Mouse (Mus musculus) forebrain, embryonic 12.5 days (tissue): ENCODE data around the gene Ncapd3. TPM values are rescaled to one million over a fixed set of nuclear protein-coding genes. Genes with fewer than 3 reads are reported as not detected.

Experiments
- ATAC-seq: fragments of 200-750 bp; cut with Nextera tagmentation; 2 replicates; pipeline ENCODE4 v1.8.0; 2017; ENCODE audit warnings: moderate TSS enrichment; ENCODE audit not compliant: low FRiP score
- H3K27ac ChIP-seq: fragments of 300-500 bp; sonication (generic); 2 replicates; pipeline ENCODE4 v1.5.1; 2016; ENCODE audit warnings: mild to moderate bottlenecking
- H3K27me3 ChIP-seq: fragments of 300-500 bp; sonication (generic); 2 replicates; pipeline ENCODE4 v1.6.1; 2016; ENCODE audit warnings: mild to moderate bottlenecking
- H3K36me3 ChIP-seq: fragments of 300-500 bp; sonication (generic); replicated peaks from 2 replicates; pipeline ENCODE4 v1.6.1; 2016; ENCODE audit warnings: mild to moderate bottlenecking
- H3K4me1 ChIP-seq: fragments of 300-500 bp; sonication (generic); 2 replicates; pipeline ENCODE4 v1.6.1; 2016
- H3K4me2 ChIP-seq: fragments of 300-500 bp; sonication (generic); 2 replicates; pipeline ENCODE4 v1.6.1; 2016; ENCODE audit warnings: mild to moderate bottlenecking, moderate library complexity
- H3K4me3 ChIP-seq: fragments of 300-500 bp; sonication (generic); replicated peaks from 2 replicates; pipeline ENCODE4 v1.5.1; 2016; ENCODE audit warnings: mild to moderate bottlenecking
- H3K9ac ChIP-seq: fragments of 300-500 bp; sonication (generic); 2 replicates; pipeline ENCODE4 v1.6.1; 2016; ENCODE audit warnings: mild to moderate bottlenecking
- H3K9me3 ChIP-seq: fragments of 300-500 bp; sonication (generic); 2 replicates; pipeline ENCODE4 v1.6.1; 2016
- WGBS: fragments of 180-500 bp; shearing (Covaris S2); methylation state at CpG from one replicate; pipeline ENCODE4 v1.1.7; 2016; 5-methylcytosine and 5-hydroxymethylcytosine counted together
- polyA plus RNA-seq: library from polyadenylated mRNA; unstranded; fragments of >200 nt; fragmentation: Nextera tagmentation; extraction: Ambion mirVana; gene quantifications from 2 replicates; pipeline ENCODE4 v1.2.1, GENCODE M21; 2016

Ncapd3 gene
- polyA plus RNA-seq: 41.1 and 46.5 TPM in 2 replicates

- H3K4me1 ChIP-seq: peaks cover 46% of the 10 kb centered on the region
- under 1% methylated on average over 62 of the region's 80 CpGs for WGBS
Observed at GRCm38 (mm10) chr9:27029828-27030762, at the start of gene Ncapd3, which contains the start of gene Vps26b. TSS of gene Ncapd3 (plus strand) at chr9:27030175. TSS of gene Vps26b (minus strand) at chr9:27030065.

GRCm38 (mm10) chr9:26985090-26985613, 44.8 kb upstream of the Ncapd3 start:
- Histone ChIP-seq H3K4me1 (no peaks in the 10 kb centered on the region), H3K9ac (no peak overlapping the region), H3K4me2 (no peak overlapping the region), H3K4me3 (no peak overlapping the region), H3K27ac (no peak overlapping the region), H3K9me3 (no peaks in the 10 kb centered on the region), H3K36me3 (peaks cover 61% of the 10 kb centered on the region), H3K27me3 (no peaks in the 10 kb centered on the region)
- 93% methylated on average over 2 of the region's 2 CpGs for WGBS
- no peak for ATAC-seq

More at GRCm38 (mm10) chr9:27029828-27030762, at the start of gene Ncapd3, which contains the start of gene Vps26b:
- Histone ChIP-seq H3K4me3 (peak within 1 kb of the TSS; percentile 82), H3K36me3 (no peaks in the 10 kb centered on the region), H3K4me2 (peak within 1 kb of the TSS; percentile 92), H3K27ac (peak within 1 kb of the TSS; percentile 94), H3K9ac (peak within 1 kb of the TSS; percentile 96), H3K27me3 (no peaks in the 10 kb centered on the region), H3K9me3 (no peaks in the 10 kb centered on the region)
- peak; percentile 96 for ATAC-seq

- H3K9me3 ChIP-seq: no peaks in the 10 kb centered on the region
- H3K27me3 ChIP-seq: no peaks in the 10 kb centered on the region
- WGBS: 98% methylated on average over 6 of the region's 6 CpGs
- no peaks in the 10 kb centered on the region for H3K4me1 ChIP-seq
- no peak overlapping the region for H3K4me2 ChIP-seq
- no peak for ATAC-seq
- no peak overlapping the region for H3K4me3 ChIP-seq
- peaks cover 63% of the 10 kb centered on the region for H3K36me3 ChIP-seq
- H3K9ac ChIP-seq: no peak overlapping the region
- H3K27ac ChIP-seq: no peak overlapping the region
Observed at GRCm38 (mm10) chr9:26985668-26986277, 44.2 kb upstream of the Ncapd3 start.

- Histone ChIP-seq H3K27ac (no peak overlapping the region), H3K4me3 (no peak overlapping the region), H3K4me1 (no peaks in the 10 kb centered on the region), H3K4me2 (no peak overlapping the region), H3K36me3 (peaks cover 54% of the 10 kb centered on the region), H3K9me3 (no peaks in the 10 kb centered on the region), H3K9ac (no peak overlapping the region), H3K27me3 (no peaks in the 10 kb centered on the region)
- 94% methylated on average over 4 of the region's 4 CpGs for whole genome bisulfite sequencing
- ATAC-seq: no peak
Observed at GRCm38 (mm10) chr9:26990181-26990580, 39.8 kb upstream of the Ncapd3 start.

GRCm38 (mm10) chr9:26993118-26993517, 36.9 kb upstream of the Ncapd3 start:
- H3K36me3 ChIP-seq: peaks cover 39% of the 10 kb centered on the region

GRCm38 (mm10) chr9:26993900-26994299, 36.1 kb upstream of the Ncapd3 start:
- ATAC-seq: no peak
- Histone ChIP-seq H3K27ac (no peak overlapping the region), H3K9me3 (no peaks in the 10 kb centered on the region), H3K4me1 (peaks cover 6% of the 10 kb centered on the region), H3K4me3 (no peak overlapping the region), H3K4me2 (no peak overlapping the region), H3K36me3 (peaks cover 33% of the 10 kb centered on the region), H3K9ac (no peak overlapping the region), H3K27me3 (no peaks in the 10 kb centered on the region)
- WGBS: 88% methylated on average over 3 of the region's 3 CpGs

More at GRCm38 (mm10) chr9:26993118-26993517, 36.9 kb upstream of the Ncapd3 start:
- H3K4me1 ChIP-seq: peaks cover 4% of the 10 kb centered on the region
- H3K27me3 ChIP-seq: no peaks in the 10 kb centered on the region
- H3K27ac ChIP-seq: no peak overlapping the region
- 91% methylated on average over 10 of the region's 10 CpGs for WGBS
- no peak for ATAC-seq
- no peak overlapping the region for H3K9ac ChIP-seq
- H3K9me3 ChIP-seq: no peaks in the 10 kb centered on the region
- H3K4me3 ChIP-seq: no peak overlapping the region
- H3K4me2 ChIP-seq: no peak overlapping the region

GRCm38 (mm10) chr9:26997062-26997461, 32.9 kb upstream of the Ncapd3 start:
- Histone ChIP-seq H3K36me3 (peaks cover 2% of the 10 kb centered on the region), H3K9me3 (no peaks in the 10 kb centered on the region), H3K4me1 (peaks cover 23% of the 10 kb centered on the region), H3K27ac (no peak overlapping the region), H3K4me3 (no peak overlapping the region), H3K27me3 (no peaks in the 10 kb centered on the region), H3K4me2 (no peak overlapping the region), H3K9ac (no peak overlapping the region)
- 92% methylated on average over 3 of the region's 3 CpGs for WGBS
- ATAC-seq: no peak

GRCm38 (mm10) chr9:26997501-26997900, 32.5 kb upstream of the Ncapd3 start:
- Histone ChIP-seq H3K4me3 (no peak overlapping the region), H3K4me2 (no peak overlapping the region), H3K9ac (no peak overlapping the region), H3K9me3 (no peaks in the 10 kb centered on the region), H3K36me3 (no peaks in the 10 kb centered on the region), H3K27me3 (no peaks in the 10 kb centered on the region), H3K4me1 (peaks cover 23% of the 10 kb centered on the region), H3K27ac (no peak overlapping the region)
- 93% methylated on average over 2 of the region's 2 CpGs for WGBS
- ATAC-seq: no peak

- peak overlapping the region; percentile 83 for H3K4me2 ChIP-seq
- H3K9ac ChIP-seq: peak overlapping the region; percentile 70
- H3K27me3 ChIP-seq: no peaks in the 10 kb centered on the region
- peaks cover 12% of the 10 kb centered on the region; the same call in 1 of the 2 replicates for H3K36me3 ChIP-seq
- peaks cover 23% of the 10 kb centered on the region for H3K4me1 ChIP-seq
- 4% methylated on average over 29 of the region's 29 CpGs for WGBS
- H3K9me3 ChIP-seq: no peaks in the 10 kb centered on the region
- peak; percentile 73 for ATAC-seq
- peak overlapping the region; percentile 61 for H3K4me3 ChIP-seq
- peak overlapping the region; percentile 43; the same call in 1 of the 2 replicates for H3K27ac ChIP-seq
Observed at GRCm38 (mm10) chr9:26998669-26999460, 31.1 kb upstream of the Ncapd3 start.

- Histone ChIP-seq H3K9ac (peak within 1 kb of the TSS; percentile 82), H3K4me2 (peak within 1 kb of the TSS; percentile 83), H3K4me3 (peak within 1 kb of the TSS; percentile 61), H3K27ac (peak within 1 kb of the TSS; percentile 46), H3K27me3 (no peaks in the 10 kb centered on the region), H3K4me1 (peaks cover 23% of the 10 kb centered on the region), H3K9me3 (no peaks in the 10 kb centered on the region), H3K36me3 (peaks cover 21% of the 10 kb centered on the region)
- under 1% methylated on average over 35 of the region's 35 CpGs for WGBS
- ATAC-seq: peak; percentile 100
Observed at GRCm38 (mm10) chr9:26999461-27000395, 30.2 kb upstream of the Ncapd3 start, which contains the start of the genes Acad8 and Thyn1. TSS of gene Acad8 (minus strand) at chr9:26999566. TSS of gene Thyn1 (plus strand) at chr9:26999710.

GRCm38 (mm10) chr9:27005231-27005630, 24.7 kb upstream of the Ncapd3 start:
- no peak for ATAC-seq
- Histone ChIP-seq H3K4me2 (no peak overlapping the region), H3K27me3 (no peaks in the 10 kb centered on the region), H3K36me3 (peaks cover 75% of the 10 kb centered on the region), H3K9me3 (no peaks in the 10 kb centered on the region), H3K27ac (no peak overlapping the region), H3K9ac (no peak overlapping the region), H3K4me3 (no peak overlapping the region), H3K4me1 (peaks cover 13% of the 10 kb centered on the region)
- 92% methylated on average over 3 of the region's 3 CpGs for WGBS
